Mouse (Mus musculus) ES-E14 (cell line): ENCODE measurements at regions not wholly inside any gene's neighbourhood (a gene's known extent, or its start where the extent isn't known, plus 50 kb on each side); places are given as distances from the start of the nearest gene placed in this dataset.

ENCODE experiments used
- DNase-seq: peaks from one replicate; pipeline ENCODE4 v3.0.0-alpha.2; 2013; ENCODE audit warnings: low read depth, low spot score
- H3K27ac ChIP-seq: 2 replicates; pipeline ENCODE4 v1.5.1; 2012; ENCODE audit warnings: low read depth, mild to moderate bottlenecking, low read length, moderate library complexity, mixed read lengths; ENCODE audit not compliant: poor library complexity, insufficient read depth, severe bottlenecking
- H3K36me3 ChIP-seq: 2 replicates; pipeline ENCODE4 v1.6.1; 2012; ENCODE audit warnings: mild to moderate bottlenecking, low read length, moderate library complexity, mixed read lengths; ENCODE audit not compliant: control insufficient read depth, poor library complexity, insufficient read depth, severe bottlenecking
- H3K4me1 ChIP-seq, 2 experiments: fragments of 150-350 bp in 1 of 2; sonication (generic) in 1 of 2; 2 replicates each; pipeline ENCODE4 v1.6.1; 2012; ENCODE audit warnings: low read length in 2 of 2, mild to moderate bottlenecking in 1 of 2, mixed read lengths in 1 of 2; ENCODE audit not compliant: control insufficient read depth in 2 of 2, insufficient read depth in 2 of 2, poor library complexity in 1 of 2
- H3K4me3 ChIP-seq, 2 experiments: fragments of 150-350 bp in 1 of 2; sonication (generic) in 1 of 2; 2 replicates each; pipeline ENCODE4 v1.5.1; 2012; ENCODE audit warnings: low read length in 2 of 2, low read depth in 1 of 2, mild to moderate bottlenecking in 1 of 2, mixed read lengths in 1 of 2; ENCODE audit not compliant: insufficient read depth in 1 of 2, poor library complexity in 1 of 2, severe bottlenecking in 1 of 2
- H3K9ac ChIP-seq: 2 replicates; pipeline ENCODE4 v1.6.1; 2012; ENCODE audit warnings: low read depth, mild to moderate bottlenecking, low read length, mixed read lengths; ENCODE audit not compliant: poor library complexity, insufficient read depth, severe bottlenecking
- H3K9me3 ChIP-seq: fragments of 150-350 bp; sonication (generic); 2 replicates; pipeline ENCODE4 v1.6.1; 2012; ENCODE audit warnings: low read depth, mild to moderate bottlenecking, low read length; ENCODE audit not compliant: control insufficient read depth, insufficient read depth
- CHD2 ChIP-seq: IDR thresholded peaks from 2 replicates; pipeline ENCODE4 v1.6.1; 2014; ENCODE audit warnings: mild to moderate bottlenecking, low read depth, low read length, inconsistent platforms
- HCFC1 ChIP-seq: IDR thresholded peaks from 2 replicates; pipeline ENCODE4 v1.6.1; 2012; ENCODE audit warnings: low read length, inconsistent platforms, borderline replicate concordance; ENCODE audit not compliant: insufficient read depth
- MAFK ChIP-seq: IDR thresholded peaks from 2 replicates; pipeline ENCODE4 v1.6.1; 2014; ENCODE audit warnings: mild to moderate bottlenecking, low read depth, low read length, inconsistent platforms; ENCODE audit not compliant: insufficient read depth
- ZC3H11A ChIP-seq: IDR thresholded peaks from 2 replicates; pipeline ENCODE4 v1.6.1; 2012; ENCODE audit warnings: low read depth, mild to moderate bottlenecking, inconsistent platforms, low read length, borderline replicate concordance
- ZNF384 ChIP-seq: IDR thresholded peaks from 2 replicates; pipeline ENCODE4 v1.6.1; 2012; ENCODE audit warnings: low read depth, low read length, inconsistent platforms
- in situ Hi-C, 2 experiments: fragments of 600-800 bp; cut with MboI; formaldehyde crosslinking; loops; one replicate each; pipeline ENCODE4 v1.15.1; 2025; ENCODE audit warnings: low sequenced_read_pairs in 2 of 2, inconsistent platforms in 1 of 2; ENCODE audit not compliant: unreplicated experiment in 2 of 2

DNA sequence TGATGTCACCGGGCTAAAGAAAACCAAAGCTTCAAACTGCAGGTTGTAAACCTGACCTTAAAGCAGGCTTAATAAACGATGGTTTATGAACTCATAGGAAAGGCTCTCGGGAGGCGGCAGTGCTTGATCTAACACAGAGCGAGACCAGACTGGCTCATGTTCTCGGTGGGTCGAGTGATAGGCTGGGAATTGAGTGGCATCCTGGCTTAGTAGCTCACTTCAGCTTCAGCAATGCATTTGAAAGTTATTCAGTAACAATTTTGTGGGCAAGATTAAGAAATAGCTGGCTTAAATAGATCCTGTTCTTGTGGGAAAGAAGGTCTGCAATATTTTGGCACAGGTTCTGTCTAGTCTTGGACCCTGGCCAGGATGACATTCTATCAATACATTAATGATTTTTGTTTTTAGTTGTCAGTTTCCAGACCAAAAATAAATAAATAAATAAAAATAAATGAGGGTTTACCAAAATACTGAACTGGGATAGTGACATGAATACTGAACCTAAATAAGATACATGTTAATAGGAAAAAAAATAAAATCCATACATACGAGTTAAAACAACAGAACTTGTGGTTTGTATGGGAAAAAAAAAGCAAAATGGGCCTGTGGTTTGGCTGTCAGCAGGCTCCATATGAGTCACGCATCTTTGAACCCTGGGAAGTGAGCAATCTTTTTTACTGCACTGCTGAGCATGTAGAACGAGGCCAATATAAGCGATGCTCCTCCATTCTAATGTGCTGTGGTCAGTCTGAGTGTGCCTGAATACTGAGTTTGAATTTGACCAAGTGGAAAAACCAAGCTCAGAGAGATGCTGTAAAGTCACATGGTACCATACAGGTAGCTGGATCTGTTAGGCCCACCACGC is 68.7 kb upstream of the Ddit4l start:
- no peak overlapping the region for H3K4me3 ChIP-seq
- H3K4me1 ChIP-seq, result peaks cover 0 to 2% of the 10 kb centered on the region in 2 experiments; a peak in 1 of 4 replicates
- no peak overlapping the region for H3K9ac ChIP-seq
- in situ Hi-C loops, result no loop called here
- TF ChIP-seq ZNF384, result no peak
- no peak for TF ChIP-seq ZC3H11A
- no peak for TF ChIP-seq CHD2
- TF ChIP-seq HCFC1, result no peak
- TF ChIP-seq MAFK, result no peak
- no peak for DNase-seq
- no peak overlapping the region for H3K27ac ChIP-seq
- H3K9me3 ChIP-seq, result no peaks in the 10 kb centered on the region
- H3K36me3 ChIP-seq, result no peaks in the 10 kb centered on the region

- TF ChIP-seq HCFC1, result no peak
- TF ChIP-seq ZC3H11A, result no peak
- no peak for TF ChIP-seq CHD2
- no peak for TF ChIP-seq MAFK
- no peak for TF ChIP-seq ZNF384
- H3K36me3 ChIP-seq, result no peaks in the 10 kb centered on the region
- H3K27ac ChIP-seq, result no peak overlapping the region
- in situ Hi-C loops, result no loop called here
- DNase-seq, result no peak
- no peak overlapping the region for H3K9ac ChIP-seq
- no peaks in the 10 kb centered on the region for H3K9me3 ChIP-seq
- H3K4me3 ChIP-seq, result no peak overlapping the region
- H3K4me1 ChIP-seq, result no peaks in the 10 kb centered on the region
Observed at GRCm38 (mm10) chr3:137560851-137561449, 60.5 kb upstream of the Ddit4l start.

GRCm38 (mm10) chr3:137561986-137562385 is 59.4 kb upstream of the Ddit4l start:
- no peak for DNase-seq
- H3K9me3 ChIP-seq, result no peaks in the 10 kb centered on the region
- H3K27ac ChIP-seq, result no peak overlapping the region
- H3K36me3 ChIP-seq, result no peaks in the 10 kb centered on the region
- no peak overlapping the region for H3K9ac ChIP-seq
- no peak overlapping the region for H3K4me3 ChIP-seq
- in situ Hi-C loops, result no loop called here
- no peaks in the 10 kb centered on the region for H3K4me1 ChIP-seq
- TF ChIP-seq CHD2 (no peak), HCFC1 (no peak), ZNF384 (no peak), MAFK (no peak), ZC3H11A (no peak)

DNA sequence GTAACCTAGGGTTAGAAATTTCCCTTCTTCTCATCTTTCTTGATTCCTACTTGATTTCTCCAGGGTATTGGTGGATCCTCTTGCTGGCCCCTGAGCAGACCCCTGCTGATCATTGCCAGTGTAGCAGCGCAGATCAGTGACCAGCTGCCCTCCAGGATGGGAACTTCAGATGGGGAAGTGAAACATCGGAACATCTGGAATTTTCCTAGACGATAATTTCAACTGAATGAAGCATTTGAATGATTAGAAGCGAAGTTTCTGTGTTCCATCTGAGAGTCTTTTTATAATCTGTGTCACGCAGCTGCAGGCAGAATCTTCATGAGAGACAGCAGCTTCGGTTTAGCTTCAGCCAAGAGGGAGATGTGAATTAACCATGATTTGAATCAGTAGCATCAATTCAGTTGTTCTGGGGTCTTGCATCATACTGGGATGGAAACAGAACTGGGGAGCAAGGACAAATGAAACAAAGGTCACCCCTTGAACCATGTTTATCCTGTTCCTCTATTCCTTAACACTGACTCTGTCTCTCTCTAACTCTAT is 57.8 kb upstream of the Ddit4l start:
- TF ChIP-seq ZNF384, result no peak
- TF ChIP-seq ZC3H11A, result no peak
- no peak for TF ChIP-seq CHD2
- Histone ChIP-seq H3K4me3 (no peak overlapping the region), H3K9me3 (no peaks in the 10 kb centered on the region), H3K36me3 (no peaks in the 10 kb centered on the region), H3K27ac (no peak overlapping the region), H3K9ac (no peak overlapping the region), H3K4me1 (no peaks in the 10 kb centered on the region)
- in situ Hi-C loops, result no loop called here
- DNase-seq, result no peak

- DNase-seq, result no peak
- no peak overlapping the region for H3K27ac ChIP-seq
- TF ChIP-seq ZC3H11A (no peak), ZNF384 (no peak), MAFK (no peak), CHD2 (no peak), HCFC1 (no peak)
Observed at GRCm38 (mm10) chr3:137564282-137564681, 57.1 kb upstream of the Ddit4l start.

More at GRCm38 (mm10) chr3:137564282-137564681, 57.1 kb upstream of the Ddit4l start:
- in situ Hi-C loops, result no loop called here
- no peak overlapping the region for H3K4me3 ChIP-seq
- H3K4me1 ChIP-seq, result no peaks in the 10 kb centered on the region
- H3K9ac ChIP-seq, result no peak overlapping the region
- no peaks in the 10 kb centered on the region for H3K9me3 ChIP-seq
- H3K36me3 ChIP-seq, result no peaks in the 10 kb centered on the region
